Comparison of ENCODE assay signal across 8 mouse cellular contexts in genomic region chr4:80517476-80518285, GRCm38 (mm10).
DNase-seq lines count a peak whose midpoint lies in the region; ATAC-seq and TF ChIP-seq lines count a peak whose summit lies in the region.

No protein-coding gene starts in this region.

- peak overlapping the region; percentile 16; the same call in 1 of the 2 replicates for H3K4me2 ChIP-seq in embryonic facial prominence, embryonic 12.5 days (replicated peaks)

- DNase-seq in ES-E14 (ENCODE audit: low read depth, low spot score) = peak; percentile 13
- DNase-seq in adrenal gland, postnatal 25 days = peak; percentile 2
- DNase-seq in heart, postnatal 36 days = peak; percentile 6 to 9
- peak; percentile 73 to 82 for DNase-seq in layer of hippocampus, adult 2 months (ENCODE audit: low spot score in 2 of 2)
- peak; percentile 2 for DNase-seq in lung, postnatal 14 days
- DNase-seq in right cerebral cortex, postnatal 4 days = peak; percentile 70
- no peak for DNase-seq in spleen, adult 18-20 months

- in situ Hi-C loops in ES-E14 (cut with MboI; ENCODE audit: low sequenced_read_pairs in 2 of 2, unreplicated experiment in 2 of 2) = no loop called here

- H3K9me3 ChIP-seq in ES-E14 (ENCODE audit: control insufficient read depth, insufficient read depth, low read depth, low read length) = no peaks in the 10 kb centered on the region
- no peaks in the 10 kb centered on the region for H3K9me3 ChIP-seq in embryonic facial prominence, embryonic 12.5 days

- 14% methylated on average over 12 of the region's 12 CpGs for WGBS in embryonic facial prominence, embryonic 12.5 days

- no peak overlapping the region for H3K4me3 ChIP-seq in ES-E14 (ENCODE audit: insufficient read depth in 1 of 2, low read depth in 1 of 2, low read length in 2 of 2, poor library complexity in 1 of 2, severe bottlenecking in 1 of 2)
- no peak overlapping the region for H3K4me3 ChIP-seq in embryonic facial prominence, embryonic 12.5 days
- H3K4me3 ChIP-seq in layer of hippocampus, adult 2 months = peak overlapping the region; percentile 25; the same call in 1 of the 2 replicates

- ATAC-seq in embryonic facial prominence, embryonic 12.5 days (ENCODE audit: insufficient number of reproducible peaks, insufficient read depth, low FRiP score, low TSS enrichment) = peak; percentile 80; the same call in 1 of the 2 replicates

- H3K9ac ChIP-seq in ES-E14 (ENCODE audit: insufficient read depth, low read depth, low read length, poor library complexity, severe bottlenecking) = no peak overlapping the region
- no peak overlapping the region for H3K9ac ChIP-seq in embryonic facial prominence, embryonic 12.5 days

- H3K27me3 ChIP-seq in embryonic facial prominence, embryonic 12.5 days = no peaks in the 10 kb centered on the region

- H3K27ac ChIP-seq in ES-E14 (ENCODE audit: insufficient read depth, low read depth, low read length, poor library complexity, severe bottlenecking) = no peak overlapping the region
- no peak overlapping the region for H3K27ac ChIP-seq in embryonic facial prominence, embryonic 12.5 days
- peak overlapping the region; percentile 83 for H3K27ac ChIP-seq in layer of hippocampus, adult 2 months

- intact Hi-C loops in heart, postnatal 36 days (cut with DNase I) = no loop called here

- H3K4me1 ChIP-seq in ES-E14 (ENCODE audit: control insufficient read depth in 2 of 2, insufficient read depth in 2 of 2, low read length in 2 of 2, poor library complexity in 1 of 2) = no peaks in the 10 kb centered on the region
- peaks cover 4% of the 10 kb centered on the region; the same call in 1 of the 2 replicates for H3K4me1 ChIP-seq in embryonic facial prominence, embryonic 12.5 days

- no peaks in the 10 kb centered on the region for H3K36me3 ChIP-seq in ES-E14 (ENCODE audit: control insufficient read depth, insufficient read depth, low read length, poor library complexity, severe bottlenecking)
- no peaks in the 10 kb centered on the region for H3K36me3 ChIP-seq in embryonic facial prominence, embryonic 12.5 days

- TF ChIP-seq CTCF in layer of hippocampus, adult 2 months (conservative IDR thresholded peaks at IDR 0.05) = peak; percentile 87

TF ChIP-seq in ES-E14, 5 proteins besides CTCF, POLR2A, EP300 and RAD21:
- TF ChIP-seq MAFK (IDR thresholded peaks at IDR 0.05; ENCODE audit: insufficient read depth, low read depth, low read length) (no peak), CHD2 (IDR thresholded peaks at IDR 0.05; ENCODE audit: low read depth, low read length) (no peak), ZC3H11A (IDR thresholded peaks at IDR 0.05; ENCODE audit: borderline replicate concordance, low read depth, low read length) (0 out of 2 replicates have a peak, but pooled peaks have one; percentile 34)
TF ChIP-seq in ES-E14: peak in this region for 1.

Comparison
In these comparisons a context has a peak if more than half of its experiments do, and no peak if none do; other contexts are left out.
1. DNase-seq: peak in ES-E14 (single experiment), adrenal gland, postnatal 25 days (single experiment), heart, postnatal 36 days (2 of 2), layer of hippocampus, adult 2 months (2 of 2), lung, postnatal 14 days (single experiment) and right cerebral cortex, postnatal 4 days (single experiment); none in spleen, adult 18-20 months (0 of 2).